Mouse (Mus musculus): ENCODE data around the gene Ipo4.

GRCm38 (mm10) chr14:55575711-55576110, 60.0 kb downstream of the Ipo4 start:
- TF ChIP-seq CTCF (IDR thresholded peaks at IDR 0.05; ENCODE audit: low read depth, low read length) (no peak), POLR2AphosphoS5 (IDR thresholded peaks at IDR 0.05; ENCODE audit: insufficient replicate concordance, low read depth, low read length) (no peak), GATA1 (IDR thresholded peaks at IDR 0.05; ENCODE audit: borderline replicate concordance, low read length) (no peak), TAL1 (conservative IDR thresholded peaks at IDR 0.05; ENCODE audit: low read depth, low read length) (no peak), GATA2 (IDR thresholded peaks at IDR 0.05; ENCODE audit: borderline replicate concordance, low read depth, low read length) (no peak)

Data from G1E (cell line).